Mouse (Mus musculus) embryo, embryonic 9.5 days (tissue): ENCODE data around the gene Vav3.

ENCODE experiments used
- DNase-seq: peaks from one replicate; pipeline ENCODE4 v3.0.0-alpha.2; 2017; ENCODE audit errors: extremely low spot score

The Vav3 gene

DNA sequence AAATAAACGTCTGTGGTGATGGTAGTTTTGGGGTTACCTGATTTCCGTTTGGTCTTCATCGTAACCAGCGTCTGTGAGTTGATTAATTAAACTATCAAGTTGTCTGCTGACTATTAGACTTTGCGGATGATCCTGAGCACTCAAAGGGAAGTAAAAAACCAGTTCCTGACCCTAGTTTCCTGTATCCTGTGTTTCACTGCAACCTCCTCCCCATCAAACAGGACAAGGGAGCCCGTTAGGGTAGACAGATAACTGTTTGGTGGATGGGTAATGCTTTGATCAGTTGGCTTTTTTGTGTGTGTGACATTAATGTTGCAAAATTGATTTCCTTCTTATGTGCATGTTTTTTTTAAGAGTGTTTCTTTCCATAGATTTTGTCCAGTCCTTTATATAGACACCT, 12.2 kb downstream of the Vav3 start:
- no peak for DNase-seq

DNA sequence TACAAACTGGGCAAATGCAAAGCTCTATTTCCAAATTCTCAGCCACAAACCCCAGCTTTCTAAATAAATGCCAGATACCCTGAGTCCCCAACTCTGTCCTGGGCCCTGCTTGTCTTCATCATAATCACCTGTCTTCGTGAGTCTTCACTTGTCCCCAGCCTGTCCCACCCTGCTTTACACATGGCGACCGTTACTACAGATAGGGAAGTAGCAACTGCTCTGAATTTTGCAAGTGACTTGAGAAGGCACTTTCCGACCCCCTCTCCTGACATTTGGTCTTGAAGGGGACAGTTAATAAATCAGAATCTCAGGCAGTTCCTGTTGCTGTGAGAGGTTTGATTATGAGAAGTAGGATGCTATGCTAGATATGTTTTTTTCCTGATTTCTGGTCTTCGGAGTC, 13.4 kb downstream of the Vav3 start:
- no peak for DNase-seq

- no peak for DNase-seq
Observed at GRCm38 (mm10) chr3:109355158-109355557, 14.7 kb downstream of the Vav3 start.

DNA sequence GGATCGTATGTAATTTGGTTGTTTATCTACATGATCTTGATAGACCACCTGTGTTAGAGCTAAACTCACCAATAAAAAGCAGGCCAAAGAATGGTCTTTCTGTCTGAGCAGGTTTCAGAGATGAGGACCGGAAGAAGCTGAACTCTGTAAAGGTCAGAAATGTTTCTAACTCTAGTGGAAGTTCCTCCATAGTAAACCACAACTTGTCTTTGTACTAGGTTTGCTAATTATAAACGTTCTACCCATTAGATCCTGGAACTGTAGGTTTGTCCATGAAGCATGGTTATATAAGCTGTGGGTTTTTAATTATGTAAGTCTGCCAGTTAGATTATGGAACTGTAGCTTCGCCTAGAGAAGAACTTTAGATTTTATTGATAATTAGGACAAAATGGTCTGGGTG, 20.3 kb downstream of the Vav3 start:
- DNase-seq, result no peak

DNA sequence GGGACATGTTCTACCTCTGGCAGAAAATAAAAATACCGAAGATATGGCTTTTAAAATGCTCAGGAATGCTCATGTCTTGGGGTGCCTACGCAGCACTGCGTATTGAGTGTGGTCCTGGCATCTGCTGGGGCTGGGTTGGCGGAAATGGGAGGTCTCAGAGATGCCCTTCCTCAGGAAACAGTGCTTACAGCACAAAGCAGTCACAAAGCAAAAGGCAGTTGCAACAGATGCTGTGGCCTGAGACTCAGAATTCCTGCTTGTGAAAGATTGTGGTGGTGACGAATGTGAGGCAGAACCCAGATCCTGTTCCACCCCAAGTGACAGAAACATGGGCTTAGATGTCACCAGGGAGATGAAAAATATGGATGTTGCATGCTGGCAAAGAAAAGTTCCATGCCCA, 21.4 kb downstream of the Vav3 start:
- no peak for DNase-seq

- DNase-seq, result no peak
Observed at GRCm38 (mm10) chr3:109362310-109362709, 21.9 kb downstream of the Vav3 start.

DNA sequence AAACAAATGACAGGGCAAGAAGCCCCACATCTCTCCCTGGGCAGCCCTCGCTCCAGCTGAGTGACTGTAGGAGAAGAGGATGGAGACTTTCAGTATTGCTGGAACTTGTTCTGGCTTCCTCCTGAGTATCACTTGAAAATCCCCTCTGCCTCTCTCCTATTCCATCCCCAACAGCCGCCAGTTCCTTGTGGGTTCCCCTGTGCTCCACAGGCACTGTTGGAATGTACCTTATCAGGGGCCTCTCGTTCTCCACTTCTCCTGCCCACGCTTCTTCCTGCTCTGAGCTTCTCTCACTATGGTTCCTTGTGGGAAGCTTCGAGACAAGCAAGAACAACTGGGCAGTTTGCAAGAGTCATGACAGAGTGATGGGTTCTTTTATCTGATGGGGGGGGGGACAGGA, 23.1 kb downstream of the Vav3 start:
- no peak for DNase-seq

GRCm38 (mm10) chr3:109365875-109366274, 25.4 kb downstream of the Vav3 start:
- no peak for DNase-seq

- no peak for DNase-seq
Observed at GRCm38 (mm10) chr3:109366411-109366851, 26.0 kb downstream of the Vav3 start.

DNA sequence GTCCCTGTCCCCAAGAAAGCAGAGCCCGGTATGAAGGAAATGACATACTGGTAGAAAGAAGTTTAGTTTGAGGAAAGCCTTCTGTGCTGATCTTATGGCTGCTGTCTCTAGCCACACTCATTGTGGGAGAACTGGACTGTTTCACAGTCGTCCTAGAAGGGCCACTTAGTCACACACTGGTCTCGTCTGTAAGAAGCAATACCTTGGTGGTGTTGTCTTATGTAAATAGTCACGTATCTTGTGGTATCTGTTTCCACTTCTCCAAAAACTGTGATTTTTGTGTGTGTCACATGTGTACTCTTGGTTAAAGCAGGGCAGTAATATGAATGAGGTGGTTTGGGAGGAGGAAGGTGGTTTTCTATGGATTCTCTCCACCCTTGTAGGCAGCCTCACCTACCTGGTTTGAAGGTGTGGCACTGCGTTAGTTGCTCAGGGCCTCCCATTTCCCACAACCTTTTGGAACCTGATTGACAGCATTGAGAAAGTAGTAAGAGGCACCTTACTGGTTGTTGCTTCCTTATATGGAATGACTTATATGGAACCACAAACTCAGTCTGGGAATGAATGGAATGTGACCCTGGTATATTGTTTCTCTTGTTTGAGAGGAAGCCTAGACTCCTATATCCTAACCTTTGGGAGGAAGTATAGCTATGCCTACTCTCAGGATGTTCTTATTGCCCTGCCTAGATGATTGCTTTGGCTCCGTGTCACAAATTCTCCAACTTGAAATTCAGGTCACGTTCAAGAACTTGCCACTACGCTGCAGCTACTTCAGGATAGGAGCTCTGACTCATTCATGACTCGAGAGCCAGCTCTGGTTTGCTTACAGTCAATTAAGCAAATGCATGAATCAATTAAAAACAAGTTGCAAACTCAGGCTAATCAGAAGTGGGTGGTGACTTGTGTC, 28.2 kb downstream of the Vav3 start:
- DNase-seq, result no peak

DNA sequence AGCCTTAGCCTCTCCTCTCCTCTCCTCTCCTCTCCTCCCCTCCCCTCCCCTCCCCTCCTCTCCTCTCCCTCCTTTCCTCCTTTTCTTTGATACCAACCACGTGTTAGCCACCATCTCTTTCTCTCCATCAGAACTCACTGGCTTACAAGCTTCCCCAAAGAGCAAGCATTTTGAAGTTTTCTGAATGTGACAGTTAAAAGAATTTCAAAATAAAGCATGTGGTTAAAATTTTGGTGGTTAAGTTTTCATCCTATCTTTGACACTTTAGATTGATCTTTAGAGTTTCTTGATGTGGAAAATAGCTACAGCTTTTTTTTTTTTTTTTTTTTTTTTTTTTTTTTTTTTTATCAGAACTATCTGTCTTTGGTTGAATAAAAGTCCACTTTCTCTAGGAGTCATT, 31.1 kb downstream of the Vav3 start:
- DNase-seq, result no peak

DNA sequence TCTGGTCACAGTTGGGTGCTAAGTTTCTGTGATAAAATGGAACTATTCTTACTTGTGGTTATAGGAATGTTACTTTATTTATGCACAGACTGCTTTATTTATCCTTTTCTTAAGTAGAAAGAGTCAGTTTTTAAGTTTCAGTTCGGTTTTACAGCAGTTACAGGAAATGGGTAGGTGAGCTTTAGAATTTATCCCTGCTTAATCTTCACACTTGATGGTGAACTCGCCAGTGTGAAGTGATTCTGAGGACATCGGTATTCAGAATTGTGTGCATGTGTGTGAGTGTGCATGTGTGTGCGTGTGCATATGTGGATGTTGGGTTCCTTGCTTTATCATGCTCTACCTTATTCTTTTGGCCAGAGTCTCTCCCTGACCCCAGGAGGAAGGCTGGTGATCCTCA, 32.2 kb downstream of the Vav3 start:
- no peak for DNase-seq

- no peak for DNase-seq
Observed at GRCm38 (mm10) chr3:109378278-109378677, 37.8 kb downstream of the Vav3 start.

GRCm38 (mm10) chr3:109378684-109379083, 38.2 kb downstream of the Vav3 start:
- DNase-seq, result no peak

- DNase-seq, result no peak
Observed at GRCm38 (mm10) chr3:109388730-109389129, 48.3 kb downstream of the Vav3 start.

- DNase-seq, result no peak
Observed at GRCm38 (mm10) chr3:109401527-109401926, 61.1 kb downstream of the Vav3 start.

DNA sequence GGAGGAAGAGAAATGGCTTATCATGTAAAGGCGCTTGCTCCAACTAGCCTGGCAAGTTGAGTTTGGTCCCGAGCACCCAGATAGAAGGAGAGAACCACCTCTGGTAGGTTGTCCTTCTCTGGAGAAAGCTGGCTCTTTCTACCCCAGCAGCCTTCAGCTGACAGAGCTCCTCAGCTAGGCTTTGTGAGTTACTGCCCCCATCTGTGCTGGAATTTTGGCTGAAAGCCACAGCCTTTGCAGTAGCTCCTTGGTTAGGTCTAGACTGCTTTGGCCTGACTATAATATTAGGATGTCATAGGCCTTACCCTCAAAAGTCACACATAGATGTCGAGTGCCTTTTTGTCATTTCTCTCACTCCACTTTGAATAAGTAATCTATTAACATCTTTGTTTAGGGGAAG, 70.8 kb downstream of the Vav3 start:
- DNase-seq, result no peak

- no peak for DNase-seq
Observed at GRCm38 (mm10) chr3:109420403-109420802, 80.0 kb downstream of the Vav3 start.

DNA sequence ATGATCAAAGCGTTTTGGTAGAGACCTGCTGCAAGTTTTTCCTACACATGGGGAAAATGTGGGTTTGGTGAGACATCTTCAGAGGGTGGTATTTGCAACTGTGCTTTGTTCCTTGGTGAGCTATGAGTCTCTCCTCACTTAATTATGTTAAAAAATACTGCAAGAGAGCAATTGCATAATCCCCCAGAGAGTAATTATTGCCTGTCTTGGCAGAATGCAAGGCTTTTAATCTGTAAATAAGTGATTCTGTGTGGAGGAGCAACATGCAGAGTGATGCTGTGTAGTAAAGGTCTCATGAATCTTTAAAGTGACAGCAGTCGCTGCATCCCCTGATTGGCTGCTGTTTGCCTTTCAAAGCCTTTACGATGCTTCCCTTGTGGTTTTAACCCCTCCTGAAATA, 80.6 kb downstream of the Vav3 start:
- DNase-seq, result no peak

DNA sequence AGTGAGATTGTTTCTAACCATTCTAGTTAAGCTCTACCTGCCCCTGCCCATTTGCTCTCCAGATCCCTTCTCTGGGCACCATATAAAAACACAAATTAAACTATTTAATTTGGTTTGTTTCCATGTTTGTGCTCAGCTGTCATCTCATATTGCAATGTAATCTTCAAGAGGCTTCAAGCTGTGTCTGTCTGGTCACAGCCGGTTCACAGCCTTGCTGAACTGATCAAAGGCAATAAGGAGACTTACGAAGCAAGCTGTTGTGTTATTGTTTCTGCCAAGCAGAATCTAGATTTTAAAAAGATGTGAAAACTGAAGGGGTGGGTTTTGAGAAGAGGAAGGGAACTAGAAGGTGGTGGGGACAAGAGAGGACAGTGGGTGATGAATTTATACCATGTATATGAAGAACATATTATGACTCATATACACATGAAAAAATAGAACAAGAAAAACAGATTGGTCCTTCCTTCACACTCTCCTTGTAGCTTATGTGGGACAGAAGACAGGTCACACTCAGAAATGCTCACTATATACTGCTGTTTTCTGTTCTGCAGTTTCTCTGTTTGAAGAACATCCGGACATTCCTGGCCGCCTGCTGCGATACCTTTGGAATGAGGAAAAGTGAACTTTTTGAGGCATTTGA, 83.1 kb downstream of the Vav3 start:
- DNase-seq, result no peak

GRCm38 (mm10) chr3:109431285-109431684, 90.8 kb downstream of the Vav3 start:
- DNase-seq, result no peak

DNA sequence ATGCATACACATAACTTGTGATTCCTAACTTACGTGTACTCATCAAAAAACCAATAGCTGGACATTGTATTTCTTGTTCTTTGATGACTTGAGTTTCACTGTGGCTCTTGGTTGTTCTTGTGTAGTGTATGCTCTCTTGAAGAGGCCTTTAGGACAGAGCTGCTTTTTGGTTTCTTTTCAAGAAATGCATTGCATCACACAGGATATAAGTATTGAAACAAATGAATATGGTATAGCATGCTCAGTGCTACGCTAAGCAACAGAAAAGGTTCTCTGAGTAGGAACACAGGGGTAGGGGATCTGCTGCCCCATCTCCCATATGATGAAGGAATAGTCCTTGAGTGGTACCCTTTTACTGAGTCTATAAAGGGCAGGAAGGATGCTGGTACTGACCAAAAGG, 98.1 kb downstream of the Vav3 start:
- no peak for DNase-seq

DNA sequence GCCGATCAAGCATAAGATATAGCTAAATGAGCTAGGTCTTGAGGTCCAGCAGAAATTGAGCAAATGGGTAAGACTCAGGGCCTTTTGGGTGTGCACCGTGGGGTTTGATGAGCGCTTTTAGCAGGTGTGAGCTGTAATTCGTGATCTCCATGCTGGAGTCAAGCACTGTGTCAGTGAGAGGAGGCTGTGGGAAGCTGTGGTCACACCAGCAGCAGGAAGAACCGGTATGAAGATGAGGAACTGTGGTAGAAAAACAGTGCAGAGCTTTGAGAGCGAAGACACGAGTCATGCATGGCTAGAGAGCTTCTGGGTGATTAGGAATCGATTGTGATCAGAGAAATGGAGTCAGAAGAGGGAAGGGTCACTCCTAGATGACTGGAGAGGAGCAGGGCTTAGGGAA, 98.8 kb downstream of the Vav3 start:
- DNase-seq, result no peak
